Mouse (Mus musculus) ES-E14 (cell line): ENCODE results near the gene Gm49450. TPM values are rescaled to one million over a fixed set of nuclear protein-coding genes. Genes with fewer than 3 reads are reported as not detected.

Experiments used
- DNase-seq: peaks from one replicate; pipeline ENCODE4 v3.0.0-alpha.2; 2013; ENCODE audit warnings: low read depth, low spot score
- H3K27ac ChIP-seq: 2 replicates; pipeline ENCODE4 v1.5.1; 2012; ENCODE audit warnings: low read depth, mild to moderate bottlenecking, low read length, moderate library complexity, mixed read lengths; ENCODE audit not compliant: poor library complexity, insufficient read depth, severe bottlenecking
- H3K36me3 ChIP-seq: 2 replicates; pipeline ENCODE4 v1.6.1; 2012; ENCODE audit warnings: mild to moderate bottlenecking, low read length, moderate library complexity, mixed read lengths; ENCODE audit not compliant: control insufficient read depth, poor library complexity, insufficient read depth, severe bottlenecking
- H3K4me1 ChIP-seq, 2 experiments: fragments of 150-350 bp in 1 of 2; sonication (generic) in 1 of 2; 2 replicates each; pipeline ENCODE4 v1.6.1; 2012; ENCODE audit warnings: low read length in 2 of 2, mild to moderate bottlenecking in 1 of 2, mixed read lengths in 1 of 2; ENCODE audit not compliant: control insufficient read depth in 2 of 2, insufficient read depth in 2 of 2, poor library complexity in 1 of 2
- H3K4me3 ChIP-seq, 2 experiments: fragments of 150-350 bp in 1 of 2; sonication (generic) in 1 of 2; 2 replicates each; pipeline ENCODE4 v1.5.1; 2012; ENCODE audit warnings: low read length in 2 of 2, low read depth in 1 of 2, mild to moderate bottlenecking in 1 of 2, mixed read lengths in 1 of 2; ENCODE audit not compliant: insufficient read depth in 1 of 2, poor library complexity in 1 of 2, severe bottlenecking in 1 of 2
- H3K9ac ChIP-seq: 2 replicates; pipeline ENCODE4 v1.6.1; 2012; ENCODE audit warnings: low read depth, mild to moderate bottlenecking, low read length, mixed read lengths; ENCODE audit not compliant: poor library complexity, insufficient read depth, severe bottlenecking
- H3K9me3 ChIP-seq: fragments of 150-350 bp; sonication (generic); 2 replicates; pipeline ENCODE4 v1.6.1; 2012; ENCODE audit warnings: low read depth, mild to moderate bottlenecking, low read length; ENCODE audit not compliant: control insufficient read depth, insufficient read depth
- CHD2 ChIP-seq: IDR thresholded peaks from 2 replicates; pipeline ENCODE4 v1.6.1; 2014; ENCODE audit warnings: mild to moderate bottlenecking, low read depth, low read length, inconsistent platforms
- HCFC1 ChIP-seq: IDR thresholded peaks from 2 replicates; pipeline ENCODE4 v1.6.1; 2012; ENCODE audit warnings: low read length, inconsistent platforms, borderline replicate concordance; ENCODE audit not compliant: insufficient read depth
- MAFK ChIP-seq: IDR thresholded peaks from 2 replicates; pipeline ENCODE4 v1.6.1; 2014; ENCODE audit warnings: mild to moderate bottlenecking, low read depth, low read length, inconsistent platforms; ENCODE audit not compliant: insufficient read depth
- ZC3H11A ChIP-seq: IDR thresholded peaks from 2 replicates; pipeline ENCODE4 v1.6.1; 2012; ENCODE audit warnings: low read depth, mild to moderate bottlenecking, inconsistent platforms, low read length, borderline replicate concordance
- ZNF384 ChIP-seq: IDR thresholded peaks from 2 replicates; pipeline ENCODE4 v1.6.1; 2012; ENCODE audit warnings: low read depth, low read length, inconsistent platforms
- in situ Hi-C, 2 experiments: fragments of 600-800 bp; cut with MboI; formaldehyde crosslinking; loops; one replicate each; pipeline ENCODE4 v1.15.1; 2025; ENCODE audit warnings: low sequenced_read_pairs in 2 of 2, inconsistent platforms in 1 of 2; ENCODE audit not compliant: unreplicated experiment in 2 of 2
- total RNA-seq: library from RNA; depleted of rRNA; stranded (reverse); fragments of 300-350 nt; gene quantifications from 2 replicates; pipeline ENCODE4 v1.2.3, GENCODE M21; 2012

Gene Gm49450
- total RNA-seq, 1 experiment = not detected

- in situ Hi-C loops = no loop called here
- Histone ChIP-seq H3K4me3 (no peak overlapping the region), H3K4me1 (peaks cover 5 to 10% of the 10 kb centered on the region in 2 experiments; a peak in 3 of 4 replicates), H3K27ac (no peak overlapping the region), H3K9ac (no peak overlapping the region), H3K9me3 (no peaks in the 10 kb centered on the region), H3K36me3 (peaks cover 10% of the 10 kb centered on the region)
- TF ChIP-seq CHD2 (no peak), HCFC1 (no peak), MAFK (0 out of 2 replicates have a peak, but pooled peaks have one; percentile 45)
- no peak for DNase-seq
These were observed 5.0 kb downstream of the Gm49450 start for GRCm38 (mm10) chr15:98948382-98948781.

- no peaks in the 10 kb centered on the region for H3K9me3 ChIP-seq
- no peak for TF ChIP-seq ZNF384
- TF ChIP-seq ZC3H11A = no peak
- TF ChIP-seq HCFC1 = no peak
- no peak for TF ChIP-seq MAFK
- TF ChIP-seq CHD2 = no peak
- peaks cover 10% of the 10 kb centered on the region for H3K36me3 ChIP-seq
- H3K4me3 ChIP-seq = no peak overlapping the region
- no peak for DNase-seq
- H3K4me1 ChIP-seq = peaks cover 5 to 10% of the 10 kb centered on the region in 2 experiments; a peak in 3 of 4 replicates
- no peak overlapping the region for H3K27ac ChIP-seq
- in situ Hi-C loops = no loop called here
- no peak overlapping the region for H3K9ac ChIP-seq
These were observed 5.5 kb downstream of the Gm49450 start for GRCm38 (mm10) chr15:98947884-98948283.

GRCm38 (mm10) chr15:98943133-98943532, 10.2 kb downstream of the Gm49450 start:
- H3K9ac ChIP-seq = no peak overlapping the region
- peak overlapping the region; percentile 55 for H3K27ac ChIP-seq
- H3K4me3 ChIP-seq = no peak overlapping the region
- in situ Hi-C loops = no loop called here
- no peaks in the 10 kb centered on the region for H3K9me3 ChIP-seq
- H3K4me1 ChIP-seq = peaks cover 2 to 8% of the 10 kb centered on the region in 2 experiments; a peak in 3 of 4 replicates
- H3K36me3 ChIP-seq = no peaks in the 10 kb centered on the region
- TF ChIP-seq CHD2 (no peak), ZNF384 (no peak), MAFK (no peak), ZC3H11A (no peak), HCFC1 (no peak)
- DNase-seq = no peak

- in situ Hi-C loops = no loop called here
- peaks cover 2 to 7% of the 10 kb centered on the region in 2 experiments; a peak in 2 of 4 replicates for H3K4me1 ChIP-seq
- DNase-seq = no peak
- no peaks in the 10 kb centered on the region for H3K9me3 ChIP-seq
- no peak for TF ChIP-seq ZNF384
- no peak for TF ChIP-seq CHD2
- no peak for TF ChIP-seq HCFC1
- no peak for TF ChIP-seq ZC3H11A
- no peak for TF ChIP-seq MAFK
- no peak overlapping the region for H3K9ac ChIP-seq
- H3K36me3 ChIP-seq = no peaks in the 10 kb centered on the region
- peak overlapping the region; percentile 40; the same call in 1 of the 2 replicates for H3K27ac ChIP-seq
- no peak overlapping the region for H3K4me3 ChIP-seq
These were observed 11.3 kb downstream of the Gm49450 start for GRCm38 (mm10) chr15:98942081-98942480.

GRCm38 (mm10) chr15:98941539-98941938, 11.8 kb downstream of the Gm49450 start:
- no peak overlapping the region for H3K4me3 ChIP-seq
- H3K9ac ChIP-seq = no peak overlapping the region
- H3K4me1 ChIP-seq = peaks cover 2 to 7% of the 10 kb centered on the region in 2 experiments; a peak in 2 of 4 replicates
- no peak for DNase-seq
- H3K36me3 ChIP-seq = no peaks in the 10 kb centered on the region
- in situ Hi-C loops = no loop called here
- H3K27ac ChIP-seq = no peak overlapping the region
- H3K9me3 ChIP-seq = no peaks in the 10 kb centered on the region
- no peak for TF ChIP-seq ZC3H11A
- TF ChIP-seq ZNF384 = no peak
- no peak for TF ChIP-seq MAFK
- no peak for TF ChIP-seq CHD2
- TF ChIP-seq HCFC1 = no peak
